Mouse (Mus musculus): Measurements from ENCODE around the gene Zdhhc18. TPM values are rescaled to one million over a fixed set of nuclear protein-coding genes. Genes with fewer than 3 reads are reported as not detected.

Zdhhc18 gene
- polyA plus RNA-seq (2012; ENCODE audit: insufficient read depth, insufficient read length, missing spikeins) = 19.4 and 27.4 TPM in 2 replicates

GRCm38 (mm10) chr4:133649989-133650699, at the start of gene Zdhhc18:
TSS of gene Zdhhc18 (minus strand) at chr4:133650154.
- H3K27ac ChIP-seq (ENCODE audit: insufficient read depth, low read depth, low read length) = peak within 1 kb of the TSS; percentile 55
- peak within 1 kb of the TSS; percentile 92 for H3K4me3 ChIP-seq (ENCODE audit: insufficient read depth, low read length)
- H3K4me1 ChIP-seq (ENCODE audit: control insufficient read depth, insufficient read depth, low read length) = peaks cover 4% of the 10 kb centered on the region
- TF ChIP-seq CTCF (IDR thresholded peaks at IDR 0.05; ENCODE audit: low read depth, low read length) = peak; percentile 63
- 0 out of 2 replicates have a peak, but pooled peaks have one; percentile 8 for TF ChIP-seq POLR2A (IDR thresholded peaks at IDR 0.05; ENCODE audit: borderline replicate concordance, low read depth, low read length)

GRCm38 (mm10) chr4:133695363-133695762, 45.4 kb upstream of the Zdhhc18 start:
- Histone ChIP-seq H3K4me3 (ENCODE audit: insufficient read depth, low read length) (no peak overlapping the region), H3K27ac (ENCODE audit: insufficient read depth, low read depth, low read length) (no peak overlapping the region), H3K4me1 (ENCODE audit: control insufficient read depth, insufficient read depth, low read length) (no peaks in the 10 kb centered on the region; the same call in none of the 2 replicates)
- TF ChIP-seq POLR2A (IDR thresholded peaks at IDR 0.05; ENCODE audit: borderline replicate concordance, low read depth, low read length) (no peak), CTCF (IDR thresholded peaks at IDR 0.05; ENCODE audit: low read depth, low read length) (no peak)

- H3K4me1 ChIP-seq (ENCODE audit: control insufficient read depth, insufficient read depth, low read length) = peaks cover 14% of the 10 kb centered on the region
- peak overlapping the region; percentile 21; the same call in 1 of the 2 replicates for H3K27ac ChIP-seq (ENCODE audit: insufficient read depth, low read depth, low read length)
- no peak overlapping the region for H3K4me3 ChIP-seq (ENCODE audit: insufficient read depth, low read length)
- no peak for TF ChIP-seq CTCF (IDR thresholded peaks at IDR 0.05; ENCODE audit: low read depth, low read length)
- no peak for TF ChIP-seq POLR2A (IDR thresholded peaks at IDR 0.05; ENCODE audit: borderline replicate concordance, low read depth, low read length)
Observed at GRCm38 (mm10) chr4:133690252-133690651, 40.3 kb upstream of the Zdhhc18 start.

GRCm38 (mm10) chr4:133688417-133689067, 38.6 kb upstream of the Zdhhc18 start:
- no peak overlapping the region for H3K27ac ChIP-seq (ENCODE audit: insufficient read depth, low read depth, low read length)
- peaks cover 14% of the 10 kb centered on the region for H3K4me1 ChIP-seq (ENCODE audit: control insufficient read depth, insufficient read depth, low read length)
- no peak overlapping the region for H3K4me3 ChIP-seq (ENCODE audit: insufficient read depth, low read length)
- TF ChIP-seq CTCF (IDR thresholded peaks at IDR 0.05; ENCODE audit: low read depth, low read length) (no peak), POLR2A (IDR thresholded peaks at IDR 0.05; ENCODE audit: borderline replicate concordance, low read depth, low read length) (no peak)

GRCm38 (mm10) chr4:133687126-133687525, 37.2 kb upstream of the Zdhhc18 start:
- Histone ChIP-seq H3K27ac (ENCODE audit: insufficient read depth, low read depth, low read length) (no peak overlapping the region), H3K4me1 (ENCODE audit: control insufficient read depth, insufficient read depth, low read length) (peaks cover 14% of the 10 kb centered on the region), H3K4me3 (ENCODE audit: insufficient read depth, low read length) (no peak overlapping the region)
- TF ChIP-seq POLR2A (IDR thresholded peaks at IDR 0.05; ENCODE audit: borderline replicate concordance, low read depth, low read length) = no peak
- TF ChIP-seq CTCF (IDR thresholded peaks at IDR 0.05; ENCODE audit: low read depth, low read length) = no peak

GRCm38 (mm10) chr4:133686512-133686911, 36.6 kb upstream of the Zdhhc18 start:
- no peak overlapping the region for H3K27ac ChIP-seq (ENCODE audit: insufficient read depth, low read depth, low read length)
- TF ChIP-seq POLR2A (IDR thresholded peaks at IDR 0.05; ENCODE audit: borderline replicate concordance, low read depth, low read length) (no peak), CTCF (IDR thresholded peaks at IDR 0.05; ENCODE audit: low read depth, low read length) (no peak)
- peaks cover 14% of the 10 kb centered on the region for H3K4me1 ChIP-seq (ENCODE audit: control insufficient read depth, insufficient read depth, low read length)
- H3K4me3 ChIP-seq (ENCODE audit: insufficient read depth, low read length) = no peak overlapping the region

GRCm38 (mm10) chr4:133680206-133680786, 30.3 kb upstream of the Zdhhc18 start:
- TF ChIP-seq POLR2A (IDR thresholded peaks at IDR 0.05; ENCODE audit: borderline replicate concordance, low read depth, low read length) (no peak), CTCF (IDR thresholded peaks at IDR 0.05; ENCODE audit: low read depth, low read length) (no peak)
- no peak overlapping the region for H3K27ac ChIP-seq (ENCODE audit: insufficient read depth, low read depth, low read length)
- H3K4me1 ChIP-seq (ENCODE audit: control insufficient read depth, insufficient read depth, low read length) = peaks cover 16% of the 10 kb centered on the region
- no peak overlapping the region for H3K4me3 ChIP-seq (ENCODE audit: insufficient read depth, low read length)

GRCm38 (mm10) chr4:133679629-133680028, 29.7 kb upstream of the Zdhhc18 start:
- no peak for TF ChIP-seq CTCF (IDR thresholded peaks at IDR 0.05; ENCODE audit: low read depth, low read length)
- no peak for TF ChIP-seq POLR2A (IDR thresholded peaks at IDR 0.05; ENCODE audit: borderline replicate concordance, low read depth, low read length)
- Histone ChIP-seq H3K4me3 (ENCODE audit: insufficient read depth, low read length) (no peak overlapping the region), H3K4me1 (ENCODE audit: control insufficient read depth, insufficient read depth, low read length) (peaks cover 22% of the 10 kb centered on the region), H3K27ac (ENCODE audit: insufficient read depth, low read depth, low read length) (no peak overlapping the region)

- TF ChIP-seq POLR2A (IDR thresholded peaks at IDR 0.05; ENCODE audit: borderline replicate concordance, low read depth, low read length) (no peak), CTCF (IDR thresholded peaks at IDR 0.05; ENCODE audit: low read depth, low read length) (no peak)
- H3K4me3 ChIP-seq (ENCODE audit: insufficient read depth, low read length) = no peak overlapping the region
- peaks cover 29% of the 10 kb centered on the region for H3K4me1 ChIP-seq (ENCODE audit: control insufficient read depth, insufficient read depth, low read length)
- no peak overlapping the region for H3K27ac ChIP-seq (ENCODE audit: insufficient read depth, low read depth, low read length)
Observed at GRCm38 (mm10) chr4:133677266-133677665, 27.3 kb upstream of the Zdhhc18 start.

Data from bone marrow macrophage, adult 2 months (primary cell).